In genomic region chr17:30460727-30461349, GRCm38 (mm10) we compare ENCODE assay signal across 26 mouse cellular contexts.
DNase-seq lines count a peak whose midpoint lies in the region; ATAC-seq lines count a peak whose summit lies in the region.
"Had no signal": no experiment of that assay in that cellular context is flagged by ENCODE, and none has a peak within 500 bp of the region (broad histone marks: within the 10 kb centered on the region; RNA-seq: fewer than 3 reads in every experiment).

No protein-coding gene starts in this region.

- no peak overlapping the region for H3K4me2 ChIP-seq in hindbrain, embryonic 12.5 days (replicated peaks)
- no peak overlapping the region for H3K4me2 ChIP-seq in hindbrain, embryonic 16.5 days (ENCODE audit: low read length)
- H3K4me2 ChIP-seq in midbrain, embryonic 13.5 days (replicated peaks): no peak overlapping the region
- H3K4me2 ChIP-seq in midbrain, embryonic 14.5 days (ENCODE audit: low read length): no peak overlapping the region
- no peak overlapping the region for H3K4me2 ChIP-seq in hindbrain, embryonic 15.5 days
- no peak overlapping the region for H3K4me2 ChIP-seq in neural tube, embryonic 15.5 days
- H3K4me2 ChIP-seq: forebrain, embryonic 15.5 days; heart, embryonic 15.5 days; limb, embryonic 12.5 days; liver, embryonic 15.5 days; lung, embryonic 14.5 days had no signal

- 88% methylated on average over 2 of the region's 2 CpGs for WGBS in hindbrain, embryonic 12.5 days
- 62% methylated on average over 2 of the region's 2 CpGs for WGBS in hindbrain, embryonic 16.5 days
- WGBS in midbrain, embryonic 13.5 days: 85% methylated on average over 2 of the region's 2 CpGs
- WGBS in midbrain, embryonic 14.5 days: 79% methylated on average over 2 of the region's 2 CpGs
- 63% methylated on average over 2 of the region's 2 CpGs for WGBS in hindbrain, embryonic 15.5 days
- WGBS in neural tube, embryonic 15.5 days: 58% methylated on average over 2 of the region's 2 CpGs

- no peaks in the 10 kb centered on the region for H3K36me3 ChIP-seq in hindbrain, embryonic 12.5 days
- no peaks in the 10 kb centered on the region for H3K36me3 ChIP-seq in hindbrain, embryonic 16.5 days (ENCODE audit: control insufficient read depth, insufficient read depth, low read length)
- H3K36me3 ChIP-seq in midbrain, embryonic 13.5 days: no peaks in the 10 kb centered on the region
- H3K36me3 ChIP-seq in midbrain, embryonic 14.5 days (ENCODE audit: control insufficient read depth, insufficient read depth, low read length): no peaks in the 10 kb centered on the region
- H3K36me3 ChIP-seq in hindbrain, embryonic 15.5 days: no peaks in the 10 kb centered on the region
- no peaks in the 10 kb centered on the region for H3K36me3 ChIP-seq in neural tube, embryonic 15.5 days
- H3K36me3 ChIP-seq: forebrain, embryonic 15.5 days; heart, embryonic 10.5 days; heart, embryonic 15.5 days; limb, embryonic 12.5 days; liver, embryonic 15.5 days had no signal

- no peak for DNase-seq in midbrain, embryonic 14.5 days
- DNase-seq: adrenal gland, adult 2 months; cerebellum, adult 8-10 months; cerebellum, postnatal 36 days; gastrocnemius, postnatal 25 days; heart, adult 11 months; kidney, adult 11 months; kidney, postnatal 14 days; lung, embryonic 14.5 days; right cerebral cortex, adult 18-20 months; spleen, adult 18-20 months; thymus, postnatal 14 days had no signal

- 0 out of 2 replicates have a peak overlapping the region, but pooled peaks have one; percentile 35 for H3K27ac ChIP-seq in hindbrain, embryonic 12.5 days
- H3K27ac ChIP-seq in hindbrain, embryonic 16.5 days (ENCODE audit: low read depth, low read length): no peak overlapping the region
- H3K27ac ChIP-seq in midbrain, embryonic 13.5 days: peak overlapping the region; percentile 27; the same call in 1 of the 2 replicates
- no peak overlapping the region for H3K27ac ChIP-seq in midbrain, embryonic 14.5 days (replicated peaks; ENCODE audit: low read depth, low read length)
- H3K27ac ChIP-seq in hindbrain, embryonic 15.5 days (replicated peaks): peak overlapping the region; percentile 10; the same call in 1 of the 2 replicates
- H3K27ac ChIP-seq in neural tube, embryonic 15.5 days (replicated peaks): peak overlapping the region; percentile 29
- H3K27ac ChIP-seq: forebrain, embryonic 15.5 days; heart, embryonic 10.5 days; heart, embryonic 15.5 days; left cerebral cortex, adult 2 months; limb, embryonic 12.5 days; liver, embryonic 15.5 days had no signal

- H3K27me3 ChIP-seq in hindbrain, embryonic 12.5 days: no peaks in the 10 kb centered on the region
- H3K27me3 ChIP-seq in hindbrain, embryonic 16.5 days (replicated peaks; ENCODE audit: control insufficient read depth, insufficient read depth, low read length): no peaks in the 10 kb centered on the region
- no peaks in the 10 kb centered on the region for H3K27me3 ChIP-seq in midbrain, embryonic 13.5 days
- H3K27me3 ChIP-seq in midbrain, embryonic 14.5 days (ENCODE audit: control insufficient read depth, insufficient read depth, low read length): no peaks in the 10 kb centered on the region
- H3K27me3 ChIP-seq in hindbrain, embryonic 15.5 days: no peaks in the 10 kb centered on the region
- H3K27me3 ChIP-seq in neural tube, embryonic 15.5 days (replicated peaks): no peaks in the 10 kb centered on the region
- H3K27me3 ChIP-seq: forebrain, embryonic 15.5 days; heart, embryonic 15.5 days; limb, embryonic 12.5 days; liver, embryonic 15.5 days had no signal

- H3K9ac ChIP-seq in hindbrain, embryonic 12.5 days: no peak overlapping the region
- no peak overlapping the region for H3K9ac ChIP-seq in hindbrain, embryonic 16.5 days (ENCODE audit: low read depth, low read length)
- no peak overlapping the region for H3K9ac ChIP-seq in midbrain, embryonic 13.5 days (replicated peaks)
- no peak overlapping the region for H3K9ac ChIP-seq in midbrain, embryonic 14.5 days (replicated peaks; ENCODE audit: low read length)
- H3K9ac ChIP-seq in hindbrain, embryonic 15.5 days: no peak overlapping the region
- H3K9ac ChIP-seq in neural tube, embryonic 15.5 days (replicated peaks): no peak overlapping the region
- H3K9ac ChIP-seq: forebrain, embryonic 15.5 days; heart, embryonic 15.5 days; limb, embryonic 12.5 days; liver, embryonic 15.5 days; lung, embryonic 14.5 days had no signal

- no peak for ATAC-seq in hindbrain, embryonic 12.5 days (ENCODE audit: low FRiP score)
- no peak for ATAC-seq in hindbrain, embryonic 16.5 days
- ATAC-seq in midbrain, embryonic 13.5 days: no peak
- ATAC-seq in midbrain, embryonic 14.5 days (ENCODE audit: low FRiP score, low TSS enrichment): no peak
- peak; percentile 57; the same call in 1 of the 2 replicates for ATAC-seq in hindbrain, embryonic 15.5 days (ENCODE audit: low FRiP score, low read depth)
- peak; percentile 77 for ATAC-seq in neural tube, embryonic 15.5 days (ENCODE audit: low FRiP score)
- ATAC-seq in megakaryocyte progenitor cell, adult 5-6 weeks (replicated peaks; ENCODE audit: poor library complexity): no peak
- ATAC-seq: activated CD4-positive, CD25-positive, alpha-beta regulatory T cell, adult 4 months; CD4-positive, CD25-positive, alpha-beta regulatory T cell, adult 4 months; forebrain, embryonic 15.5 days had no signal

- peaks cover 31% of the 10 kb centered on the region for H3K4me1 ChIP-seq in hindbrain, embryonic 12.5 days
- peaks cover 18% of the 10 kb centered on the region for H3K4me1 ChIP-seq in hindbrain, embryonic 16.5 days (ENCODE audit: control insufficient read depth, insufficient read depth, low read depth, low read length)
- peaks cover 71% of the 10 kb centered on the region for H3K4me1 ChIP-seq in midbrain, embryonic 13.5 days (replicated peaks)
- peaks cover 15% of the 10 kb centered on the region for H3K4me1 ChIP-seq in midbrain, embryonic 14.5 days (ENCODE audit: control insufficient read depth, insufficient read depth, low read length)
- peaks cover 57% of the 10 kb centered on the region for H3K4me1 ChIP-seq in hindbrain, embryonic 15.5 days (replicated peaks)
- peaks cover 61% of the 10 kb centered on the region for H3K4me1 ChIP-seq in neural tube, embryonic 15.5 days
- H3K4me1 ChIP-seq: liver, embryonic 15.5 days had no signal

- no peak overlapping the region for H3K4me3 ChIP-seq in hindbrain, embryonic 12.5 days
- no peak overlapping the region for H3K4me3 ChIP-seq in hindbrain, embryonic 16.5 days (ENCODE audit: low read length)
- no peak overlapping the region for H3K4me3 ChIP-seq in midbrain, embryonic 13.5 days (replicated peaks)
- no peak overlapping the region for H3K4me3 ChIP-seq in midbrain, embryonic 14.5 days (replicated peaks; ENCODE audit: low read depth, low read length)
- H3K4me3 ChIP-seq in hindbrain, embryonic 15.5 days: no peak overlapping the region
- no peak overlapping the region for H3K4me3 ChIP-seq in neural tube, embryonic 15.5 days (replicated peaks)
- H3K4me3 ChIP-seq: forebrain, embryonic 15.5 days; heart, embryonic 10.5 days; heart, embryonic 15.5 days; left cerebral cortex, adult 2 months; limb, embryonic 12.5 days; liver, embryonic 15.5 days had no signal

- H3K9me3 ChIP-seq in hindbrain, embryonic 12.5 days (replicated peaks): no peaks in the 10 kb centered on the region
- H3K9me3 ChIP-seq in hindbrain, embryonic 16.5 days (ENCODE audit: control insufficient read depth, low read length): no peaks in the 10 kb centered on the region
- H3K9me3 ChIP-seq in midbrain, embryonic 13.5 days: no peaks in the 10 kb centered on the region
- H3K9me3 ChIP-seq in midbrain, embryonic 14.5 days (ENCODE audit: control insufficient read depth, low read length): no peaks in the 10 kb centered on the region
- no peaks in the 10 kb centered on the region for H3K9me3 ChIP-seq in hindbrain, embryonic 15.5 days
- H3K9me3 ChIP-seq in neural tube, embryonic 15.5 days (replicated peaks): no peaks in the 10 kb centered on the region
- H3K9me3 ChIP-seq: forebrain, embryonic 15.5 days; heart, embryonic 10.5 days; heart, embryonic 15.5 days; limb, embryonic 12.5 days; liver, embryonic 15.5 days had no signal

Comparison
In these comparisons a context has a peak if more than half of its experiments do, and no peak if none do; other contexts are left out.
1. ATAC-seq: peak in hindbrain, embryonic 15.5 days (single experiment) and neural tube, embryonic 15.5 days (single experiment); none in hindbrain, embryonic 12.5 days (single experiment), hindbrain, embryonic 16.5 days (single experiment), midbrain, embryonic 13.5 days (single experiment), midbrain, embryonic 14.5 days (single experiment) and megakaryocyte progenitor cell, adult 5-6 weeks (single experiment).
2. H3K27ac ChIP-seq: peak in hindbrain, embryonic 12.5 days (single experiment), midbrain, embryonic 13.5 days (single experiment), hindbrain, embryonic 15.5 days (single experiment) and neural tube, embryonic 15.5 days (single experiment); none in hindbrain, embryonic 16.5 days (single experiment) and midbrain, embryonic 14.5 days (single experiment).